ENCODE assay signal across 16 mouse cellular contexts in genomic region chr7:114933861-114934260, GRCm38 (mm10).
"Had no signal": no experiment of that assay in that cellular context is flagged by ENCODE, and none has a peak within 500 bp of the region (broad histone marks: within the 10 kb centered on the region; RNA-seq: fewer than 3 reads in every experiment).

No protein-coding gene starts in this region.

- ATAC-seq: lung, postnatal 0 days had no signal

- H3K4me1 ChIP-seq: limb, embryonic 10.5 days; liver, embryonic 15.5 days; midbrain, embryonic 12.5 days; neural tube, embryonic 15.5 days had no signal

- H3K9me3 ChIP-seq: limb, embryonic 10.5 days; liver, embryonic 15.5 days; midbrain, embryonic 12.5 days; neural tube, embryonic 15.5 days had no signal

- H3K36me3 ChIP-seq: limb, embryonic 10.5 days; liver, embryonic 15.5 days; midbrain, embryonic 12.5 days; neural tube, embryonic 15.5 days had no signal

- H3K4me2 ChIP-seq: liver, embryonic 11.5 days; liver, embryonic 15.5 days; midbrain, embryonic 12.5 days; neural tube, embryonic 15.5 days had no signal

- H3K27me3 ChIP-seq: liver, embryonic 15.5 days; midbrain, embryonic 12.5 days; neural tube, embryonic 15.5 days had no signal

- H3K9ac ChIP-seq: liver, embryonic 15.5 days; midbrain, embryonic 12.5 days; neural tube, embryonic 15.5 days had no signal

- H3K4me3 ChIP-seq: left cerebral cortex, adult 2 months; limb, embryonic 10.5 days; liver, embryonic 15.5 days; midbrain, embryonic 12.5 days; neural tube, embryonic 15.5 days had no signal

- DNase-seq: kidney, adult 11 months; kidney, adult 9 months; kidney, postnatal 14 days; lung, adult 2 months; lung, postnatal 36 days; right cerebral cortex, postnatal 4 days; spleen, adult 18-20 months; thymus, adult 18-20 months; thymus, postnatal 14 days had no signal

- H3K27ac ChIP-seq: left cerebral cortex, adult 2 months; limb, embryonic 10.5 days; liver, embryonic 15.5 days; midbrain, embryonic 12.5 days; neural tube, embryonic 15.5 days had no signal
